Mouse (Mus musculus) urinary bladder, adult 18-20 months (tissue): Measurements from ENCODE around the gene Mex3d.

Source experiments
- DNase-seq, 2 experiments: peaks; one replicate each; pipeline ENCODE4 v3.0.0; 2022; ENCODE audit warnings: low spot score in 2 of 2, mixed read lengths in 2 of 2

Gene Mex3d

GRCm38 (mm10) chr10:80330888-80331287 lies 56.6 kb downstream of the Mex3d start:
- DNase-seq, result peak in 1 of 2 experiments; percentile 30
